Mouse (Mus musculus) heart, adult 8-10 months (tissue): ENCODE results near the gene Dnajc22. TPM values are rescaled to one million over a fixed set of nuclear protein-coding genes. Genes with fewer than 3 reads are reported as not detected.

Experiments
- DNase-seq: peaks from one replicate; pipeline ENCODE4 v3.0.0; 2022; ENCODE audit warnings: low spot score
- total RNA-seq, 4 experiments: library from RNA; stranded (reverse); gene quantifications; 2 replicates each; pipeline ENCODE4 v1.2.4; 2022

The Dnajc22 gene
- total RNA-seq, 4 experiments from 2014 or later = 0.38 to 1.2 (median 0.91) TPM

DNA sequence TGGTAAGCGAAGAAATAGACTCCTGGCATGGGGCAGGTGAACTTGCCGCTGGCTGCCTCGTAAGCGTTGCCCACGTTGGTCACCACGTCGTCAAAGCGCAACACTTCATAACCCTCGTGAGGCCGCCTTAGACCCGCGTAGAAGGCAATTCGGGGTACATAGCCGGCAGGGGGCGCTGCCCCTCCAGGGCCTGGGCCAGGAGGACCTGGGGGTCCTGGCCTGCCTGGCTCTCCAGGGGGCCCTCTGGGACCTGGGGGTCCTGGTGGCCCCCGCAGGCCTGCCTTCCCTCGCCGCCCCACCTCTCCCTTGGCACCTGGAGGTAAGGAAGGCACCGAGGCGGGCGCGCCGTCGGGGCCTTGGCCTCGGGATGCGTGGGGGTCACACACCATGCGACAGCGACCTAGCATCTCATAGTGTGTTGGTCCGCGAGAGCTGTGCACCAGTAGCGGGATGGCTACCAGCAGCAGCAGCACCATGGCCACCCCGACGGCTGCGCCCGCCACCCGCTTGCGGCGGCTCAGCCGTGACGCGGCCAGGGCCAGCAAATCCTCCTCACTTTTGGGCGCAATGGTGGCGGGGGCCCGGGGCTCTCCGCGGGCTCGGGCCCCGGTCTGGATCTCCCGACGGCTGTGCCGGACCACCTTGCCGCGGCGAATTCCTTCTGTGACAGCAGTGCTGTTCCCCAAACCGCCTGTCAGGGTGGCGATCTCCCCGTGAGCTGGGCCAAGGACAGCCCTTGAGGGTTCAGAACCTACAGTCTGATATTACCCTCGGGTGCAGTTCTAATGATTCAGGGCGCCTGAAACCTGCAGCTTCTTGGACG, 5.5 kb upstream of the Dnajc22 start, which contains the start of gene C1ql4:
TSS of gene C1ql4 (minus strand) at position 565 of the 823 bp plus-strand sequence.
- DNase-seq = no peak

DNA sequence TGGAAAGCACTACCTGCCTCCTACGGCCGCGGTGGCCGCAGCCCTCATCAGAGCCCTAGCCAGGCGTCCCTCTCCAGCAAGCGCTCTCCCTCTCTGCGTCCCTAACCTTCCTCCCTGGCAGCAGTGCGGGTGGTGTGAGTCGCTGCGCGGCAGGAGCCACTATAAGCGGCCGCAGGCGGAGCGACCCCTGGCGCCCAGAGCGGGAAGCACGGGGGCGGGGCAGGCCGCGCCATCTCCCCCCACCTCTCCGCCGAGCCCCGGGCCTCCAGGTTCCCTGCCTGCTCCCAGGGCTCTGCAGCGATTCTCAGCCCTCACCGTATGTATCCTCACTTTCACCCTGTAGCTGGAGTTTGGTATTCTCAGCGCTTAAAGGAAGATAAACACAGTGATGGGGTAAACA, 4.7 kb upstream of the Dnajc22 start:
- DNase-seq = peak; percentile 45

DNA sequence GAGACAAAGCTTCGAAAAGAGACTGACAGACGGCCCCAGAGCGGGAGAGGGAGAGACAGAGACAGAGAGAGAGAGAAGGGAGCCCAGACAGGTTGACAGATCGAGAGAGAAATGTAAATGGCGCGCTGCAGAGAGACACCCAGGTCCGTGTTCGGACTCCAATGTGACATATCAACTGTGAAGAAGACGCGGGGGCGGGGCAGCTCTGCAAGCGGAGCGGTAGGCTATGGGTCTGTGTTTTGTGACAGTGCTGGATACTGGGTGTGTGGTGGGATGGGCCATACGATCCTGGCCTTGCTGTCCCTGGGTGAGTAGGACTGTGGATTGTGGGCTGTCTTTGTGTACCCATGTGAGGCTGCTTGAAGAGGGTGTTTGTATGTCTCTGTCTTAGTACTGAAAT, 3.9 kb upstream of the Dnajc22 start:
- DNase-seq = no peak

DNA sequence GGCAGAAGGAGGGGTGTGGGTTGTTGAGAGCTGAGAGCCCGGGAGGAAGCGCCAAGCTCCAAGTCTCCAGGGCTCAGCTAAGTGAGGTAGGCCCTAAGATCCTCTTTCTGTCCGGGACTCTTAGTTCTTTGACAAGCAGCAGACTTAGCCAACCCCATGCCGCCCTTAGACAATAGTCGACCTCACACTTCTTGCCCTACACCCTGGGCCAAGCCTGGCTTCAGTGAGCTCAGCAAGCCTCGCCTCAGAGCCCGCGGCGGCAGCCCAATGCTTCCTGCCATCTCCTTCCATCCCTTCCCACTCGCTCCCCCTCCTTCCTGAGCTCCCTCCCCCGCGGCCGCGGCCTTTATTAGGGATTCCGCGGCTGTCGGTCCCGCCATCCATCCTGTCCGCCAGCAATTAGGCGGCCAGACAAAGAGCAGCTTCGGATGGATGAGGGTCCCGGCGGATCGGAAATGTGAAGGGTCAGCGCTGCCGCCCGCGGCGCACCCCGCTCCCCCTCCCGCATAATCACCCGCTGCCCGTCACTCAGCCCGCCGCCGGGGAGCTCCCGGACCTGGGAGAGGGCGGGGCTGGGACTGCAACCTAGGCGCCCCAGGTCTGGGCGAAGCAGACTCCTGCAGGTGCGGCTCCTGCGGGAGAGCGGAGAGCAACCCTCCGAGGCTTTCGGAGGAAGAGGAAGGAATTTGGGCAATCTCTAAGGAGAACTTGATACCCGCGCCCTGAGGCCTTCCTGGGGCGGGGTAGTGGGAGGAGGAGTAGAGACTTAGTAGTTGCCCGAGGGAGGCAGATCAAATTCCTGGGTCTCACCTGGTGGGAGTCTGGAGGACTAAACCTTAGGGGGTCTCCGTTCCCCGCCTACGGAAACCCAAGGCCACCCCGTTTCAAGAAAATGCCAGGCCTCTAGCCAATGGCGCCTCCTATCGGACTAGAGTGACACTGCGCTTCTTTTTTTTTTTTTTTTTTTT, 605 bp downstream of the Dnajc22 start:
- no peak for DNase-seq

DNA sequence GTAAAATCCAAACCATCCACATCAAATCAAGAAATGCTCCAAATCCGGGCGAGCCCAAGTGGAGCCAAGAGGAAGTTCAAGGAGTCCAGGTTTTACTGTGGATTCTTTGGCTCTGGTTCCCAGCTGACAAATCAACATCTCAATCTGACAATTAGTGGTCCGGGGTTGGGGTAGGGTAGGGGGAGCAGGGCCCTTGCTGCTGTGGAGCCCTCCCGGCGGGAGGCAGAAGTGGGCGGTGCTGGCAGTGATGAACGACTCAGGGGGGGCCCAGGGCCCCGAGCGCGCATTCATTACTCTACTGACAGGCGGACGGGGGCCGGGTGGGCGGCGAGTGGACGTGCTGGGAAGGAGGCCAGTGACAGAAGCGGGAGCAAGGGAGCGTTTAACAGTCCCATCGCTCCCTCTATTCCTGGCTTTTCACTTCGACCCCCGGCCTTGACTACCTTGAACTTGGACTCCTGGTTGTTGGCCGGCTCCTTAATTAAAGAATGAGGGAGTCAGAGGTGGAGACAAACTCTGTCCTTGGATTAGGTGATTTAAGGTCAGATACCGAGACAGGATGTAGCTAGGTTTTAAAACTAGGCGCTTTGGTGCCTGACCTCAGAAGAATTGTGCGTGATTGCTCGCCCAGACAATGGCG, 1.8 kb downstream of the Dnajc22 start:
- DNase-seq = no peak

DNA sequence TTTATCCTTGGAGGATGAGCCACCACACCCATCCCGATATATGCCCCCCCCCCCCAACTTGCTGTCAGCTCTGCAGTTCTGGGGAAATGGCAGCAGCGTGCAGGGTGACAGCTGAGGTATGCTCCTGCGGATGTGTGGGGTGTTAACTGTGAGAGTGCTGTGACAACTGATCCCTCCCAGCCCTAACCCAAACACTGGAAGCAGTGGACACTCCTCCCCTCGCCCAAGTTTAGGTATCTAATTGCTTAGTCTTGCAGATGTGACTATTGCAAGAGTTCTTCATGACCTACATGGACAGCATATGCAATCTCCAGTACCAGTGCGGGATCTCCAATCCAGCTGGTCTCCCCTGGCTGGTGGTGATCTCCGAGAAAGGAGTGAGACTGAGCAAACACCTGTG, 2.4 kb downstream of the Dnajc22 start:
- DNase-seq = no peak

DNA sequence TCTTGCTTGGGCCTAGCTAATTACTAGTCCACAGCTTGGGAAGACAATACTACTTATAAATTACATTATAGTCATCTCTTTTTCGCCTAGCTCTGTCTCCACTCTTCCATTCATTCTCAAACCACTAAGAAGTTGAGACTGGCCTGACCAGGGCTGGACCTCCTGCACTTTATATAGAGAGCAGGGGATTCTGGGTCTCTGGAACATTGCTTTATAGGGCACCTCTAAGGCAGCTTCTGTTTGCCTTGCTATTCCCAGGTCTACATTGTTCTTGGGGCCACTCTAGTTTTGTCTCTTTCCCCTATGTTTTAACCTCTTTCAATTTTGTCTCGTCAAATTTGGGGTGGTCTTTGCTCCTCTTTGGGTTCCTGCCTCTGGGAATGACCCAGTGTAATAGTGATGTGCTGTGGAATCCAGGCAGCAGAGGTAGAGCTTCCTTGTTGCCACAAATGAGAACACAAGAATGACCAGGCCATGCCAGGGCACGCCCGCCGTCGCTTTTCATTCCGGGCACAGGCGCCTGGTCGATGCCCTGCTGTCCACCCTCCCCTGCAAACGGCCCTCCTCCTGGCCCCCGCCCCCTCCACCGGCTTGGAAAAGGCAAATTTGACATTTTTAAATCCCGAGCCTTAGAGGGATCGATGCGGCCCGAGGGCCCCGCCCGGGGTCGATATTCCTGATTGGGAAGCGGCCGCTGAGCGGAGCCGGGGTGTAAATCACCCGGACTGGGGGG, 3.3 kb downstream of the Dnajc22 start:
- DNase-seq = no peak

DNA sequence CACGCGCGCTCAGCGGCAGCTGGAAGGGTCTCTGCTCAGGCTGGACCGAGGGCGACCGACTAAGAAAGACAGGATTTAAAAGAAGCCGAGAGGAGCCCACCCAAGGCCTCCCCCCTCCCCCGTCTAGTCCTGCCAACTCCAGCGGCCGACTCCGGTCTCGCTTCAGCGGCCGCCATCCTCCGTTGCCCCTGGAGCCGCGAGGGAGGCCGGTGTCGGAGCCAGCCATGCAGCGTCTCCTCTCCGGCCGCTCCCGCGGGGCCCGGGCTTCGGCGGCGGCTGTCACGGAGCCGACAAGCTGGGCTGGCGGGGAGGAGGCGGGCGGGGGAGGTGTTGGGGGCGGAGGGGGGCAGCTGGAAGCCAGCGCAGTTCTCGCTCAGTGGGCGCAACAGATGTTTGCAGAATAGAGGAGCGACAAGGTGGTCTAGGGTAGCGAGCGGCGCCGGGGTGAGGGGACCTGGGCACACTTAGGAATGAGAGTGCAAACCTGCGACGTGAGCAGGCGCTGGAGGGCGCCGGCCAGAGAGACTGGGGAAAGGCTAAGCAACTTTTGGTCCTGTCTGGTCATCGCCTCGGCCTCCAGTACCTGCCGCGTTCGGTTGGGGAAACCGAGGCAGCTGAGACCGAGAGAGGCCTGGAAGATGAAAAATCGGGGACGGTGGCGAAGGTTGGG, 4.0 kb downstream of the Dnajc22 start:
- DNase-seq = no peak

DNA sequence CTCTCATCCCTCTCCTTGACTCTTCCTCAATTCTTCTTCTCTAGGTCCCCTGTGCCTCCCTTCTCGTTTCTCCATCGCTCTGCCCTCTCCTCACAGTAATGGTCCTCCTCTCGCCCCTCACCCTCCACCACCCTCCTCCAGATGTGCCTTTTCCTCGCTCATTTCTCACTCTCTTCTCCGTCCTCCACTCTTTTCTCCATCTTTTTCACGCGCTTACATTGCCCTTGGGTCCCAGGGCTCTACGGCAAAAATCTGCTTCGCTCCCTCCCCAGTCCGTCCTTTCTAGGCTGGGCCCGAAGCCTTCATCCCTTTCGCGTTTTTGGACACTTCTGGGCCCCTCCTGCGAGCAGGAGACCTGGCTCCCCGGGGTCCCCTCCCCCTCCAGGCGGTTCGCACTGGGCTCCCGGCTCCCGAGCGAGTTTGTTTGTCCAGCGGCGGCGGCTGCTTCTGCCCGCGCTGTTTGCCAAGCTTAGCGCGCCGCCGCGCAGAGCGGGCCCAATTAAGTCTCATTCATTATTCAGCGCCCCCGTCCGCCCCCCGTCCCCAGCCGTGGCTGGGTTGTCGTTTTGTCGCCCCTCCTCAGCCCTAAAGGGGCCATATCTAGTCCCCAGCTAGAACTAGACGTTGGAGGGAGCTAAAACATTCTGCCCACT, 5.0 kb downstream of the Dnajc22 start:
- DNase-seq = no peak

DNA sequence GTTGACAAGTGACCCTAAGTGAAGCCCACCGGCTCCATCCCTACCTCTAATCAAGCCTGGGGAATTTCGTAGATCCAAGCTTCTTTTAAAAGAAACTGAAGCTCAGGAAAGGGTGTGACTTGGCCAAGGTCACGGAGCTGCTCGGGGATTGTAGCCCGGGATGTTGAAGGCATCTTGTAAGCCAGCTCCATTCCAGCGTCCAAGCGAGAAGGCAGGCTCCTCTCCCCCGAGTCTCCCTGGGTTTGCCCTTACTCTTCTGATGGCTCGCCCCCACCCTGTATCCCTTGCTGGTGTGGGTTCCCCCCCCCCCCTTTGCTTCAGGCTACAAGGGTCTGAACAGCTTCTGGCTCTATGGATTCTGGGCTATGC, 5.5 kb downstream of the Dnajc22 start:
- DNase-seq = no peak

DNA sequence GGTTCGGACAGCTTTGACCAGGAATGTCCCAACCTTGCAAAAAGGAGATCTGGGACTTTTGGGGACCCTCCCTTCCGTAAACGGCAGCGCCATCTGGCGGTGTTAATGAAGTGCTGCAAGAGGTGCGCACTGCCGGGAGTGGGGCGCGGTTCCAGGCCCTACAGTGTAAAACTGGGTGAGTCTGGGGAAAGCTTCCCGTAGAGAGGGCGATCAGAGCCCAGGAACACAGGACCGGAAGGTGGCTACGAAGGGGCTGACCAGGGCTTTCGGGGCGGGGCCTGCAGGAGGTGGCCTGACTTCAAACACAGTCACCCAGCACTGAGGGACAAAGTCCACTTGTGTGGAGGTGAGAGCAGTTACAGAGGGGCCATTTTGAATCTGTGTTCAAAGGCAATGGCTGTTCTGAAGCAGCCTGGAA, 6.2 kb downstream of the Dnajc22 start:
- no peak for DNase-seq

DNA sequence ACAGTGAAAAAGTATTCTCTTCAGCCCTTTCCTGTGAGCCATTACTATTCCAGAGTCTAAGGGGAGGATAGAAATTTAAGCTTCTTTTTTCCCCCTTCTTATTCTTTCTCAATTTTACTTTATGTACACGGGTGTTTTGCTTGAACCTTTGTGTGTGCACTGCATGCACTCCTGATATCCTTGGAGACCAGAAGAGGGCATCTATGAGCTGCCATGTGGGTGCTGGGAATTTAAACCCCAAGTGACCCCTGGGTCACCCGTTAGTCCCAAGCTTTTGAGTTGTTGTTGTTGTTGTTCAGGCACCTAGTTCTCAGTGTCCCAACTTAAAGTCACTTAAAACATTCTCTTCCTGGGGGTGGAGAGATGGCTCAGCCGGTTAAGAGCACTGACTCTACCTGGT, 7.0 kb downstream of the Dnajc22 start:
- no peak for DNase-seq

DNA sequence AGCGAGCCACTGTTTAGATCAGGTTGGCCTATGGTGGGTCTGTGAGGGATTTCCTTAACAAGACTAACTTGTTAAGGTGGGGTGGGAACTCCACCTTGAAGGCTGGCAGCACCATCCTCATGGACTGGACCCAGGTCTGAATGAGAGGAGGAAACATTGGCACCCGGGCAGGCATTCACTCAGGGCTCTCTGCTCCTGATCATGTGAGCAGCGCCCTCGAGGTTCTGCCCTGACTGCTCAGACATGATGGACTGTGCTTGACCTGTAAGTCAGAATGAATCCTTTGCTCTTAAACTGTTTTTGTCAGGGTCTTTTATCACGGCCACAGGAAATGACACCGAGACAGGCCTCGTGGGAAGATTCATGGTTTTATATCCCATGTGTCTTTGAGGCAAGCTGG, 12.3 kb downstream of the Dnajc22 start:
- no peak for DNase-seq

DNA sequence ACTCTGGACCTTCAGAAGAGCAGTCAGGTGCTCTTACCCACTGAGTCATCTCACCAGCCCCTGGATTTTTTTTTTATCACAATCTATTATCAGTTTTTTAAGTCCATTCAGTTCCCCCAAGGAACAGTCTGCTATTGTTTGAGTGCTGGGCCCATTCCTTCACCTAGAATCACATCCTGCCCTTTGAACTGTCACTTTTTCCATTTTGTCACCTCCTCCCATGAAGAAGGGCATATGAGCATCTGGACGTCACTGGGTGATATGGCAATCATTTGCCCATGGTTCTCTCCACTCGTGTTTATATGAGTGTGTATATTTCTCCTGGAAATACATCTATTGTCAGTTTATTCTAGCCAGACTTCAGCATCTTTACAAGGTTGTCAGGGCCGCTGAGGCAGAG, 14.9 kb downstream of the Dnajc22 start:
- no peak for DNase-seq

DNA sequence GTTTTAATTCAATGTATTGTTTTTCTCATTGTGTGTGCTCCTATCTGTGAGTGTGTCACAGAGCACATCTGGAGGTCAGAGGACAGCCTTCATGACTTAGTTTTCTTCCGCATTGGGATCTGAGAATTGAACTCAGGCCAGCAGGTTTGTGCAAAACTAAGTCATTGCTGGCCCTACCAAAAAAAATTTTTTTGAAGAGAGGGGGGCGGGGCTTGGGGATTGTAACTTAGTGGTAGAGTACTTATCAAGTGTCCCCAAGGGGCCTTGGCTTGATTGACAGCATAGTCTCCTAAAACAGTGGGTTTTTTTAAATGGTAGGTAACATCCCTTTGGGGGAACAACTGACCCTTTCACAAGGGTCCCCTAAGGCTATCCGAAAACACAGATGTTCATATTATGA, 18.2 kb downstream of the Dnajc22 start:
- DNase-seq = no peak

DNA sequence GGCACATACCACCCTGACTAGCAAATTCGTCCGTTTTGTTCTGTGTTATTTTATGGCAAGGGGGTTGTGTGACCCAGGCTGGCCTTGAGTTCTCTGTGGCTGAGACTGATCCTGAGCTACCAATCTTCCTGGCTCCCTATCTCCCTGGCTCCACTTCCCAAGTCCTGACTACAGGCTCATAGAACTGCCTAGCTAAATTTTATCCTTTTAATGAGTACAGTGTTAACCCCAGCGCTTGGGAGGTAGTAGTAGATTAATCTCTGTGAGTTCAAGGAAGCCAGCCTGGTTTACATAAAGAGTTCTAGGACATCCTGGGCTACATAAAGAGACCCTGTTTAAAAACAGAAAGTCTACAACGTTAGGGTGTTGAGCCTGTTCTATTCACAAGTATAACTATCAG, 18.8 kb downstream of the Dnajc22 start:
- DNase-seq = no peak

DNA sequence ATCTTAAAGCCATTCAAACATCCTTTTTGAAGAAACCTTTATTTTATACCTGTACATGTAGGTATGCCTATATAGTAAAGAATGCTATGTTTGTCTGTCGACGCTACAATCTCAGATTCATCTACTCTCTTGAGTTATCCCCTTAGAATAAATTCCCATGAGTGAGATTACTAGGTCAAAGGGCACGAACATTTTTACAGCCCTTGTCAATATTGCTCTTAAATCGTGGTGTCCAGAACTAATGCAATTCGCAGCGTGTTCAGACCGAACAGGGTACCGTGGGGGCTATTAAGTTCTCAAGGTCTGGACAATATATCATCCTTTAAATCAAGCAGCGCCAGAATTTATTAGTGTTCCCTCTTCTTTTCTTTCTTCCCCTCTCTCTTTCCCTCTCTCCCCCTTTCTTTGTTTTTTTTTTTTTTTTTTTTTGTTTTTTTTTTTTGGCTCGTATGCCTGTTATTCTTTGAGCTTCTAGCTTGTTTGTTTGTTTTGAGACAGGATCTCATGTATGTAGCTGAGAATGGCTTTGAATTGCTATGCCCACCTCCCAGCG, 19.9 kb downstream of the Dnajc22 start:
- DNase-seq = no peak

DNA sequence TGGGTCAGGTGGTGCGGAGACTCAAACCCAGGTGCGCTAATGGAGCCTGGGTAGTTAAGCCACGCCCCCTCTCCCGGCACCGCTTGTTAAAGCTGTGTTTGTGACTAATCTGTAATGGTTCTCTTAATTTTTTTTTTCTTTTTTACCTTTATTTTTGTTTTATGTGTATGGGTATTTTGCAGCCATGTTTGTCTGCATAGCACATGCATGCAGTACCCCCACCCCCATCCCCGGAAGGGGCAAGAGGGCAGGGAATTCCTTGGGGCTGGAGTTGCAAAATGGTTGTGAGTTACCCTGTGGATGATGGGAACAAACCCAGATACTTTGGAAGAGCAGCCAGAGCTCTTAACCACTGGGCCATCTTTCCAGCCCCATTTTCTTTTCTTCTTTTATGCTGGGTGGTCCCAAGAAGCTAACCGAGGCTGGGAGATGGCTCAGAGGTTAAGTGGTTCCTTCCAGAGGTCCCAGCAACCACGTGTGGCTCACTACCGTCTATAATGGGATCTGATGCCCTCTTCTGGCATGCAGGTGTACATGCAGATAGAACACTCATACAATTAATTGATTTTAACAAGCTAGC, 20.5 kb downstream of the Dnajc22 start:
- DNase-seq = no peak

DNA sequence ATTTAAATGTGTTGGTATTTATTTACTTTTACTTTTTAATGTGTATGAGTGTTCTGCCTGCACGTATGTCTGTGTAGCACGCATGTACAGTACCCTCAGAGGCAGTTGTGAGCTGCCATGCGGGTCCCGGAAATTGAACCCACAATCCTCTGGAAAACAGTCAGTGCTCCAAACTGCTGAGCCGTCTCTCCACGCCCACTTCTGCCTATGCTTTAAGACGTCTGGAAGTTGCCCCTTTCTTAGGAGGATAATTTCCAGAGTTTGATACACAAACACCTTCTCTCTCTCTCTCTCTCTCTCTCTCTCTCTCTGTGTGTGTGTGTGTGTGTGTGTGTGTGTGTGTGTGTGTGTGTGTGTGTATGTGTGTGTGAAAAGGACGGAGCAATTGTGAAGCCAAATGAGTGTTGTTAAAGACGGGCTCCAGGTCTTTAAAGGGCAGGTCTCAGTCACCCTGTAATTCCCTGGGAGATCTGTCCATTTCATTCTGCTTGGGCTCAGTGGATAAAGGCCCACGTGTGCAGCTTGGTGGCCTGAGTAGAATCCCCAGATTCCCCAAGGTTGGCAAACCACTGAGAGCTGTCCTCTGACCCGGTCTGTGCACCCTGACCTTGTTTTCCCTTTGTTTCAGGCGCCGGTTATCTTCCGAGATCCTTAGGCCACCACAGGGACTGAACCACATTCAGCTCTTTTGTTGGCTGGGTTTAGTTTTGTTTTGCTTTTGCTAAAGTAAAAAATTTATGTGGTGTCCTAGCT, 21.5 kb downstream of the Dnajc22 start:
- DNase-seq = no peak
